Mouse (Mus musculus) CD8-positive naive resting alpha-beta T cell, adult 2 months (primary cell): ENCODE results near the gene Fnbp1.
"Not testable (repeated sequence)": the region's sequence is repeated elsewhere in the genome, so short reads cannot be mapped to it uniquely, and the experiment has no call there.

Experiments used
- DNase-seq, 2 experiments: peaks; one replicate each; pipeline ENCODE4 v3.0.0; 2022; ENCODE audit warnings: low read depth in 2 of 2, low spot score in 2 of 2

Gene Fnbp1

DNA sequence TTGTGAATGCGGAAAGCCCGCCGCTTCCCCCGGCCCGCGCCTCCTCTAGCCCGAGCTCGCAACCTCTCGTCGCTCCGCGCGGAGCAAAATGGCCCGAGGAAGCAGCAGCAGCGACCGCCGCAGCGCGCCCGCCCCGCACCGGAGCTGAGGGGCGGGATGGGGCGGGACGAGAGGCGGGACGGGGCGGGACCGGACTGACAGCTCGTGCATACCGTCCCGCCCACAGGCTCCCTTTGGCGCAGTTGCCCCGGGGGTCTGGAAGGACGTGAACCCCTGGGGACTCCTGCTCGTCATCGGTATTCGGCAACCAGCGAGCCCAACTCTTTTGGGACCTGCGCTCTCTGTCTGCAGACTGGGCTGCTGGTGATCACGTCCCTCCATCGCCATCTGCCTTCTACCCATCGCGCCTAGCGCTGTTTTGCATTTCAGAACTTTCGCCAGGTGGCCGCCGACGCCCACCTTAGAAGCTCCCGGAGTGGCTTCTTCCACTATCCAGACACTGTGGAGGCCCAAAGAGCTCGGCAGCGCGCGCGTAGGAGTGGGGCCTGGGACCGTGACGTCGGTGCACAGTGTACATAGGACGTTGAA, at the start of gene Fnbp1:
Gene Fnbp1 (minus strand): TSS at position 142 of the 588 bp plus-strand sequence.
- DNase-seq = peak; percentile 74 to 80

DNA sequence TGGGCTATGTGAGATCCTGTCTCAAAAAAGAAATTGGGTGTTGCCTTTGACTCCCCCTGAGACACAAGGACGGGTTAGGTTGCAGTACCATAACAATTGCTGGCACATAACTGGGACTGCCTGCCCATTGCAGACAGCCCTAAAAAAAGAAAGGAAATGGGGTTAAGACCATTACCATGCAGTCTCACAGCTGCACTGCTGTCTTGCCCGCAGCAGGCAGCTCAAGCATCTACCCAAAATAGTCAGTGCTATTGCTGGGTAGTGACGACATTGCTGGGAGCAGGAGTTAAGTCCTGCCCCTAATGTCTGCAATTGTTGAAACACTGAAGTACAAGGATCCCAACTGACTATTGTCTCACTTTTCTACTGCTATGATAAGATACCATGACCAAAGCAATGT, 47.8 kb upstream of the Fnbp1 start:
- DNase-seq = no peak

GRCm38 (mm10) chr2:31188691-31189090, 46.9 kb upstream of the Fnbp1 start:
- DNase-seq = no peak

DNA sequence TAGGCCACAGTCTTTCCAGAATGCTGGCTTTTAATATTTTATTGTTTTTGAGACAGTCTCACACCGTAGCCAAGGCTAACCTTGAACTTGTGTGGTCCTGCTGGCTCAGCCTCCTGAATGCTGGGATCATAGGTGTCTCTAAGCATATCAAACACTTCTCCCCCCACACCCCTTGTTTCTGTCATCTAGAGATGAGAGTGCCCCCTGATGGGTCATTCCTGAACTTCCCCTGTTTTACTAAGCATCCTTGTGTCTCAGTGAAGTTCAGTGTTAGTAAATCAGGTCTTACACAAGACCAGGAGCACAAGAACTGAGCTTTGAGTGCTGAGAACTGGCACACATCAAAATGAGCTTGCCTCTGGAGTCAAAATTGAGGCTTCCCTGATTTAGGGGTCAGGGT, 42.0 kb upstream of the Fnbp1 start:
- no peak for DNase-seq

DNA sequence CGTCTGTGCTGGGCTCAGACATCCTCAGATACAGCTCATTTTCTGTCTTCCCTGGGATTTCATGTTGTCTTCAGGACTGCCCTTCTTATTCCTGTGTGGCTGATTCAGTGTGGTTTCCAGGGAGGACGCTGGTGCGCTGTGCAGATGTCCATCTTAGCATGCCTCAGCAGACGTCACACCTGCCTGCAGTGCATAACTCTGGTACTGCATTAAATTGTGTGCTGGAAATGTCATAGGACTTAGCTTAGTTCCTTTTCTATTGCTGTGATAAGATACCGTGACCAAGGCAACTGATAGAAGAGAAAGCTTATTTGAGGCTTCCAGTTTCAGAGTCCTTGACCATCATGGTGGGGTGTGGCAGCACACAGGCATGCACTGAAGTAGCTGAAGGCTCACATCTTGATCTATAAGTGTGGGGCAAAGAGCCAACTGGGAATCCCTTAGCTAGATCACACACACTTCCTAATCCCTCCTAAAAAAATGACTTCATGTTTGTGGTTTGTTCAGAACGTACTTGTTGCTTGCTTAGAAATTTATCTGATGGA, 41.0 kb upstream of the Fnbp1 start:
- no peak for DNase-seq

GRCm38 (mm10) chr2:31180081-31180551, 38.3 kb upstream of the Fnbp1 start:
- no peak for DNase-seq

- DNase-seq = no peak
These were observed 37.7 kb upstream of the Fnbp1 start for GRCm38 (mm10) chr2:31179471-31179870.

- DNase-seq = peak in 1 of 2 experiments; percentile 18
These were observed 36.8 kb upstream of the Fnbp1 start for GRCm38 (mm10) chr2:31178593-31178992.

DNA sequence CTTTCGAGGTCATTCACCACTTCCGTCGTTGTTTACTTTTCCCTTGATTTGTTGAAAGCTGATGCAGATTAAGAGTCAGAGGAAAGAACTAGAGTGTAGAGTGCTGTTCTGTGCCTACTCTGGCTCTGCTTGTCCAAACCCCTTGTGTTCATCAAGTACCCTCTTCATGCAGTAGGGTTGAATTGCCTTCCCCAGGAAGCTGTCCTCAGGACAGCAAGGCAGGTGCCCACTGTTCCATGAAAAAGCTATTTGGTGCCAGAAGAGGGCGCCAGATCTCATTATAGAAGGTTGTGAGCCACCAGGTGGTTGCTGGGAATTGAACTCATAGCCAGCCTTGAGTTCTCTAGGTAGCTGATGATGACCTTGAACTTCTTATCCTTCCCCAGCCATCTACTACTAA, 31.5 kb upstream of the Fnbp1 start:
- no peak for DNase-seq

DNA sequence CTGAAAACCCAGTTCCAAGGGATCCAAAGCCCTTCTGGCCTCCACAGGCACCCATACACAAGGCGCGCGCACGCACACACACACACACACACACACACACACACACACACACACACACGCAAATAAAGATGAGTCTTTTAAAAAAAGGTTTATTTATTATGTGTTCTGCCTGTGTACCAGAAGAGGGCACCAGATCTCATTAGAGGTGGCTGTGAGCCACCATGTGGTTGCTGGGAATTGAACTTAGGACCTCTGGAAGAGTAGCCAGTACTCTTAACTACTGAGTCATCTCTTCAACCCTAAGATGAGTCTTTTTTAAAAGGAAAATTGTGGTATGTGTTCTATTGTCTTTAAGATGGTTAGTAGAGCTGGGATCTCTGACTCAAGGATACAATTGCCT, 30.7 kb upstream of the Fnbp1 start:
- DNase-seq = no peak

DNA sequence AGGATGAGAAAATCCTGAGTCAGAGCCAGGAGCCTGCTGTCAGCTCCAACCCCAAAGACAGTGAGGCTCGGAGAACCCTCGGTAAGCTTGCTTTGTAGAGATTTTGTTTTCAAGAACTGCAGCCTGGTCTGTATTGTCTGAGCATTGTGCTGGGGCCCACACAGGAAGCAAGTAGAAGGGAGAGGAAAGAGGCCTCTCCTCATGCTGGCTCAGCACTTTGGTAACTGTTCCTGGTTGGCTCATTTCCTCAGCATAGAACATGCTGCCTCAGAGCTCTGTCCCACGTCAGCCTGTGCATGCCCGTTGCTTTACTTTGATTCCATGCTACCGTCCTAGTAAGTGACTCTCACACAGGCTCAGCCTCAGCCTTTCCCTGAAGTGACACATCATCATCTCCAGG, 30.2 kb upstream of the Fnbp1 start:
- no peak for DNase-seq

DNA sequence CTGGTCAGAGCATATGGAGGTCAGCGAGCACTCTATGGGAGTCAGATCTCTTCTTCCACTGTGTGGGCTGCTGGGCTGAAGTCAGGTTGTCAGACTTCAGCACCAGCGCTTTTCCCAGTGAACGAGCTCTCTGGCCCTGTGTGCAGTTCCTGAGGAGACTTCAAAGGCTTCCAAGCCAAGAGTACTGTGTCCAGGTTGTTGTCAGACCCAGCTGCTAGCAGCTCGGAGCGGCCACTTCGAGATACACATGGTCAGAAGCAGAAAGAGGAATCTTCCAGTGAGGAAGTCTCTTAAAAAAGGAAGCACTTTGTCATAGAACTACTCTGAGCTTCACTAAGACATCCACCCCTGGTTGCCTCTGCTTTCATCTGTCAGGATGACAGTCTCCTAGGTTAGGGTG, 28.4 kb upstream of the Fnbp1 start:
- no peak for DNase-seq

- DNase-seq = no peak
These were observed 27.2 kb upstream of the Fnbp1 start for GRCm38 (mm10) chr2:31169001-31169400.

DNA sequence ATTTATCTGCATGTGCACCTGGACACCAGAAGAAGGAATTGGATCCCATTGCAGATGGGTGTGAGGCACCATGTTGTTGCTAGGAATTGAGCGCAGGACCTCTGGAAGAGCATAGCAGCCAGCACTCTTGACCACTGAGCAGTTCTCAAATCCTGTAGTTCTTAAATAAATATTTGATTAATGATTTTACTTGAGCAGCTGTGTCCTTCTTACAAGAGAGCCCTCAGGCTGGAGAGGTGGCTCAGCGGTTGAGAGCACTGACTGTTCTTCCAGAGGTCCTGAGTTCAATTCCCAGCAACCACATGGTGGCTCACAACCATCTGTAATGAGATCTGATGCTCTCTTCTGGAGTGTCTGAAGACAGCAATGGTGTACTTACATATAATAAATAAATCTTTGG, 25.8 kb upstream of the Fnbp1 start:
- not testable (repeated sequence) for DNase-seq

- no peak for DNase-seq
These were observed 23.7 kb upstream of the Fnbp1 start for GRCm38 (mm10) chr2:31165529-31165928.

GRCm38 (mm10) chr2:31164841-31165455, 23.1 kb upstream of the Fnbp1 start:
- DNase-seq = no peak

DNA sequence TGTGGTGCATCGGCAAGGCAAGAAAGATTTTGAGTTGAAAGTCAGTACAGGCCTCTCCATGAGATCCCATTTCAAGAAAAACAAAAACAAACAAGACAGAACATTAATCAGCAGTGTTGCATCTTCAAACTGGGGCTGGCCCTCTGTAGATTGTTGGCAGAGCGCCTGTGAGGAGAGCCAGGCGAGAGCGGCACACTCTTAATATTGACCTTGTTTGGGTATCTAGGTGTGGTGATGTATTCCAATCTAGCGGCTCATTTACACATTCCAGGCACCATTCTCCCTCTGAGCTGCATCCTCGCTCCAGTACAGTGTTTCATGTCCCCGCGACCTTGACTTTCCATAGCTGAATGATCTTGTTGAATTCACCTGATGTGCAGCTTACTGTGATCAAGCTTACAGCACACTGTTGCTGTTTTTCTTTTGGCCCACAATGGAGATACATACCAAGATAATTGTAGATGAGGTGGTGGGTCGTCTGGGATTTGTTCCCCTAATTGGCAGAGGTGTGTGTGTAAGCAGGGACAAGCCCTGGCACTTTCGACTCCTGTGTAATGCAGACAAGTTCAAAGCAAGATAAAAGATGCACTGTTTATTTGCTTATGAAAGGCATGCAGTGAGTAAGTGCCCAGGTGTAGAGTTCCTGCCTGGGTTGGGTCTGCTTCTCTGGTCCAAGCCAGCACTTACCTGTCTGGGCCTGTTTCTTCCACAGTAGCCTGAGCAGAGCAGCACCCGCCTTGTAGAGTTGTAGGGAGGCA, 21.7 kb upstream of the Fnbp1 start:
- no peak for DNase-seq

DNA sequence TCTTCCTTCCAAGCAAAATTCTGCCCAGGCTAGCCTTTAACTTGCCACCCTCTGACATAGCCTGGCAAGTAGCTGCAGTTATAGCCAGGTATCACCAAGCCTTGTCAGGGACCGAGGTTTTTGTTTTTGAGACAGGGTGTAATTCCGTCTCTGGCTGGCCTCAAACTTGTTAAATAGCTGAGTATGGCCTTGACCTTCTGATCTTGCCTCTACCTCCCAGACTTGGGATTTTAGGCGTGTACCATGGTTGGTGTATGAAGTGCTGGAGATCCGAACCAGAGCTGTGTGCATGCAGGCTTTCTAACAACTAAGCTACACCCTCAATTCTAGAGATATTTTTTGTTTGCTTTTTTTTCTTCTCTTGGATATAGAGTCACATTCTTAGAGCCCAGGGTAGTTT, 19.8 kb upstream of the Fnbp1 start:
- DNase-seq = no peak

DNA sequence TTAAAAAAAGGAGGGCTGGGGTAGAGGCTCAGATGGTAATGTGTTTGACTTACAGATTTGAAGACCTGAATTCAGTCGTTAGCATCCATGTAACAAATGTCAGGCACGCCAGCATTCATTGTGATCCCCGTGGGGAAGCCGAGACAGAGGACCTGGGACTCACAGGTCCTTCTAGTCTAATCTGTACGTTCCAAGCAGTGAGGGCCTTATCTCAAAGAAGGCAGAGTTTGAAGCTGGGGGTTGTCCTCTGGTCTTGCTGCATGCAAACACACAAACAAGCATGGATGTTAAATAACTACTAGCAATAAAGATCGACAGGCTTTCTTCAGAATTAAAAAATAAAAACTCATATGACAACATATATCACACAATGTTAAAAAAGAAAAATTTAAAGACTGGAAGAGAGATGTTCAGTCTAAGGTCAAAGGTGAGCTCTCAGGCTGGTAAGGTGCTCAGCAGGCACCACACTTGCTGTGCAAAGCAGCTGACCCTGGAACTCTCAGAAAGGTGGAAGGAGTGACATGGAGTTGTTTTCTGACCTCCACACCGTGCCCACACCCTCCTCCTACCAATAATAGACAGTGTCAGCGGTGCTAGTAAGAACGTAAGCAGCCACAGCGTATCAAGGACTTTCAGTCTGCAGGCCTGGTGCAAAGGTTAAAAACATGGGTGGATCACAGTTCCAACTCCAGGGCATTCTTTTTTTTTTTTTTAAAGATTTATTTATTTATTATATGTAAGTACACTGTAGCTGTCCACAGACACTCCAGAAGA, 18.5 kb upstream of the Fnbp1 start:
- DNase-seq = no peak

DNA sequence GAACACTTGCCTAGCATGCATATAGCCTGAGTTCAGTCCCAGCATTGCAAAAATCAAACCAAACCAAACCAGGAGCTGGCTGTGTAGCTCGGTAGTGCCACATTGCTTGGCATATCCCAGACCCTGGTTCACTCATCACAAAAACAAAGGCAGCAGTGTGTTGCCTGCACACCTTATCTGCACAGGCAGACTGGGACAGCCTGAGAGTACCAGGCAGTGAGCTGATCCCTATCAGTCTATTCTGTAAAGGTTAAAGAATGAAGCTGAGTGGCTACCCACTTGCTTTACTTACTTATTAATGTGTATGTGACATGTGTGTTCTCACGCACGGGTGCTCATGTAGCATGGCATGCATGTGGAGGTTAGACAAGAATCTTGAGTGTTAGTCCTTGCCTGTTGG, 15.0 kb upstream of the Fnbp1 start:
- no peak for DNase-seq
